Mouse (Mus musculus) heart, embryonic 10.5 days (tissue): ENCODE results near the gene Zfp618. TPM values are rescaled to one million over a fixed set of nuclear protein-coding genes. Genes with fewer than 3 reads are reported as not detected.

Source experiments
- DNase-seq: peaks from one replicate; pipeline ENCODE4 v3.0.0-alpha.2; 2017; ENCODE audit warnings: low spot score
- H3K27ac ChIP-seq: fragments of 300-500 bp; sonication (generic); 2 replicates; pipeline ENCODE4 v1.5.1; 2016; ENCODE audit warnings: mild to moderate bottlenecking
- H3K27me3 ChIP-seq: fragments of 300-500 bp; sonication (generic); 2 replicates; pipeline ENCODE4 v1.6.1; 2016; ENCODE audit warnings: mild to moderate bottlenecking; ENCODE audit not compliant: poor library complexity, insufficient read depth, severe bottlenecking
- H3K36me3 ChIP-seq: fragments of 300-500 bp; sonication (generic); 2 replicates; pipeline ENCODE4 v1.6.1; 2016; ENCODE audit warnings: mild to moderate bottlenecking, moderate library complexity
- H3K4me1 ChIP-seq: fragments of 300-500 bp; sonication (generic); 2 replicates; pipeline ENCODE4 v1.6.1; 2016; ENCODE audit warnings: mild to moderate bottlenecking
- H3K4me3 ChIP-seq: fragments of 300-500 bp; sonication (generic); 2 replicates; pipeline ENCODE4 v1.5.1; 2016; ENCODE audit warnings: mild to moderate bottlenecking, moderate library complexity
- H3K9me3 ChIP-seq: fragments of 300-500 bp; sonication (generic); 2 replicates; pipeline ENCODE4 v1.6.1; 2016; ENCODE audit warnings: mild to moderate bottlenecking, moderate library complexity
- WGBS: fragments of 180-500 bp; shearing (Covaris S2); methylation state at CpG from one replicate; pipeline ENCODE4 v1.1.7; 2016; 5-methylcytosine and 5-hydroxymethylcytosine counted together
- polyA plus RNA-seq: library from polyadenylated mRNA; unstranded; fragments of >200 nt; fragmentation: Nextera tagmentation; extraction: Ambion mirVana; gene quantifications from 2 replicates; pipeline ENCODE4 v1.2.1, GENCODE M21; 2016

Gene Zfp618
- polyA plus RNA-seq, 1 experiment from 2014 or later = 18.1 TPM

DNA sequence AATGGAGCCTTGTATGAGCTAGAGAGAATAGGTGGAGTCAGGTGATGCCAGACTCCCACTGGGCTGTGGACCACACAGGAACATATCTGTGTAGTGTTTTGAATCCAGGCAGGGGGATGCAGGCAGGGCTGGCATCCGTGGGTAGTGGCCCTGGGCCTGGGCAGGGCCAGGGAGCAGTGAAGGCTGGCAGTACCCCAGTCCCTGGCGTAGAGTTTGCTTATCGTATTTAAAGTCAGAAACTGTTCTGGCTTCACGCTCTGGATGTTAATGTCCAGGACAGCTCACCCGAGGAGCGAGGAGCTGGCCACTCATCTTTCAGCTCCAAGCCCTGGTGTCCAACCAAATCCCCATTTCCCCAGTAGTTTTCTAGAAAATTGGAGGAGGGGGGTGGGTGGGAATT, 10.2 kb downstream of the Zfp618 start:
- Histone ChIP-seq H3K27ac (no peak overlapping the region), H3K4me3 (no peak overlapping the region), H3K36me3 (no peaks in the 10 kb centered on the region), H3K4me1 (peaks cover 17% of the 10 kb centered on the region), H3K27me3 (no peaks in the 10 kb centered on the region), H3K9me3 (no peaks in the 10 kb centered on the region)
- no peak for DNase-seq
- 87% methylated on average over 6 of the region's 6 CpGs for whole genome bisulfite sequencing

DNA sequence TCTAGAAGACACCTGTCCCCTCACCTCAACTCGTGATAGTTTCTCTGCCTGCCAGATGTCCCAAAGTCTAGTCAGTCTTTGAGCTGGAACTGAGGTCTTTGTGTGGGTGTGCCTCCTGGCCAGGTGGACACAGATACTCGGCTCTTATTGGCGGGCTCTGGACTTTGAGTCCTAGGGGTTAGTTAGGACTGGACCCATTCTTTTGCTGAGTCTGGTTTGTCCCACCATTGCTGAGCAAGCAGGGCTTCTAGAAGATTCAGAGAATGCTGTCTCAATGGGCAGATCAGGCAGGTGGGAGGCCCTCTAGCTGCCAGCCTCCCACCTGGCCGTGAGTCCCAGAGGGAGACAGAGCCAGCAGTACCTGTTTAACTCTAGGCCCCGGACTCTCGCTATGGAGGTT, 12.1 kb downstream of the Zfp618 start:
- no peak overlapping the region for H3K4me3 ChIP-seq
- no peaks in the 10 kb centered on the region for H3K36me3 ChIP-seq
- 87% methylated on average over 6 of the region's 6 CpGs for WGBS
- no peak for DNase-seq
- H3K27me3 ChIP-seq = no peaks in the 10 kb centered on the region
- peaks cover 5% of the 10 kb centered on the region; the same call in 1 of the 2 replicates for H3K4me1 ChIP-seq
- no peak overlapping the region for H3K27ac ChIP-seq
- H3K9me3 ChIP-seq = no peaks in the 10 kb centered on the region

DNA sequence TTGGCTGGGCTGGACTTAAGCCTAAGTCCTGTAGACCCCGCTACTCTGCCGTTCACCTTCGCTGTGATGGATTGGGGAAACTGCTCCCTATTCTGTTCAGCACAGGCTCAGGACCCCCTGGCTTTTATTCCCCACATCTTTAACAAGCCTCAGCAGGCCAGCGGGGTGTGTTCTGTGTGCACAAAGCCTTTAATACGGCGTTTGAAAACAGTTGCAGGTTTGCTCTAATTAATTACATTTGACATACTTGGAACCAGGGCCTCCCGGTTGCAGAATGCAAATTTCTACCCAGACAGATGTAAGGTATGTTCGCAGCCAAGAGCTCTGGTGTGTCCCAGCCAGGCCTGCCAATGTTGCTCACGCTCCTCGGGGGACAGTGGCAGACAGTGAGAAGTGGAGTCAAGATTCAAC, 13.1 kb downstream of the Zfp618 start:
- Histone ChIP-seq H3K27me3 (no peaks in the 10 kb centered on the region), H3K4me1 (peaks cover 5% of the 10 kb centered on the region; the same call in 1 of the 2 replicates), H3K4me3 (no peak overlapping the region), H3K36me3 (no peaks in the 10 kb centered on the region), H3K9me3 (no peaks in the 10 kb centered on the region), H3K27ac (no peak overlapping the region)
- WGBS = 79% methylated on average over 10 of the region's 10 CpGs
- DNase-seq = peak; percentile 68

DNA sequence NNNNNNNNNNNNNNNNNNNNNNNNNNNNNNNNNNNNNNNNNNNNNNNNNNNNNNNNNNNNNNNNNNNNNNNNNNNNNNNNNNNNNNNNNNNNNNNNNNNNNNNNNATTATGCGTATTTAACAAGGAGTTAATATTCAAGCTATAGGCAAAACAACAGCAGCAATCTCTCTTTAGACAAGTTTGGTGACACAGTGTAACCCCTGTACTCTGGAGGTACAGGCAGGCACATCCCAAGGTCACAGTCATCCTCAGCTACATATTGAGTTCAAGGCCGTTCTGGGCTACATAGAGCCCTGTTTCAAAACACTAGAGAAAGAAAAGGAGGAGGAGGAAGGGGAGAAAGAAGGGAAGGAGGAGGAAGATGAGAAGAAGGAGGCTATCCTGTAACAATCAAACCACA, 16.2 kb downstream of the Zfp618 start:
- no peaks in the 10 kb centered on the region for H3K27me3 ChIP-seq
- no peak for DNase-seq
- no peak overlapping the region for H3K4me3 ChIP-seq
- WGBS = 89% methylated on average over 2 of the region's 2 CpGs
- no peaks in the 10 kb centered on the region for H3K36me3 ChIP-seq
- no peaks in the 10 kb centered on the region for H3K9me3 ChIP-seq
- H3K4me1 ChIP-seq = no peaks in the 10 kb centered on the region
- no peak overlapping the region for H3K27ac ChIP-seq

DNA sequence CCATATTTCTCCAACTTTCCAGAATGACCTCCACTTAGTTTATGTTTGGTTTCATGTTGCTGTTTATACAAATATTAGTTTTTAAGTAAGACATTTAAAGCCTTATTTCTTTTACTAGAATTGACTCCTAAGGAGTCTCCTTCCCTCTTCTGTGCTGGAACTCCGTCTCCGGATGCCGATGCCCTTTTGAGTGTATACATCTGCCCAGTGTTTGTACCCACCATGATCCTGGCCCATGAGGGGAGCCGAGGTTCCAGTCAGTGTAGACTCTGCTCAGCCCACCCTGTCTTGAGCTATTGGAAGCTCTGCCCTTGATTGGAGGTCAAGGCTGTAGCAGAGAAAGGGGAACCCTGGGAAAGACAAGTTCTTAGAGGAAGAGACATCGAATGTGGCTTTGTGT, 18.2 kb downstream of the Zfp618 start:
- DNase-seq = peak; percentile 68
- 96% methylated on average over 5 of the region's 5 CpGs for WGBS
- Histone ChIP-seq H3K4me1 (no peaks in the 10 kb centered on the region), H3K27me3 (no peaks in the 10 kb centered on the region), H3K36me3 (no peaks in the 10 kb centered on the region), H3K27ac (no peak overlapping the region), H3K4me3 (no peak overlapping the region), H3K9me3 (no peaks in the 10 kb centered on the region)

DNA sequence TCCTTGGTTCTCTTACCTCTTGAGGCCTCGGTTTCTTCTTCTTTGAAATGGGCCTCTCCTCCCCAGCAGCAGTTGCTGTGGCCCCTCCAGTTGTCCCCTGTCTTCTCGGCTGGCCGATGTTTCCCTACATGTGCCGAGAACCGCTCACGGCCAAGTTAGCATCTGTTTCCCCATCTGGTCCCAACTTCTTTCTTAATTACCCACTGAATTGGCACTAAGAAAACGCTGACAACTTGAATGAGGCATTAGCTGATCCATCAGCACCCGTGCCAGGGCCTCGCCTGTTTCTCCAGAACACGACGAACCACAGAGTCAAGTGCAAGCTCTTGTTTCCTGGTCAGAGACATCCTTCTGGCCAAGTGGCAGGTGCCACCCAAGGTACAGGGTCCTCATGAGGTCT, 26.0 kb downstream of the Zfp618 start:
- Histone ChIP-seq H3K4me1 (no peaks in the 10 kb centered on the region), H3K27me3 (no peaks in the 10 kb centered on the region), H3K9me3 (no peaks in the 10 kb centered on the region), H3K4me3 (no peak overlapping the region), H3K36me3 (no peaks in the 10 kb centered on the region), H3K27ac (no peak overlapping the region)
- WGBS = 86% methylated on average over 11 of the region's 11 CpGs
- no peak for DNase-seq

DNA sequence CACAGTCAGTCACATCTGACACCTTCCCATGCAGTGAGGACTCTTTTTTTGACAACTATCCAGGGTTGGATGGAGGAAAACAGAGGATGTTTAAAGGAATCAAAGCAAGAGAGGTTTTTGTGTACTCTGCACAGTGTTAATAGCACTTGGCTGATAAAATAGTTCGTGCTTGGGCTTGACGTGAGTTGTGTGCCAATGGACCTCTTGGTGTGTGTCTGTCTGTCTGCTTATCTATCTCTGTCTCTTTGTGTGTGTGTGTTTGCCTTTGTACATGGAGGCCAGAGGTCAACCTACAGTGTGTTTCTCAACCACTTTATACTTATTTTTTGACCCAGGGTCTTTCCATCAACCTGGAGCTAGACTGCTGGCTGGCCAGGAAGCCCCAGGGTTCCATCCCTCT, 27.8 kb downstream of the Zfp618 start:
- Histone ChIP-seq H3K27ac (no peak overlapping the region), H3K4me1 (peaks cover 16% of the 10 kb centered on the region), H3K4me3 (no peak overlapping the region), H3K36me3 (no peaks in the 10 kb centered on the region), H3K27me3 (no peaks in the 10 kb centered on the region), H3K9me3 (no peaks in the 10 kb centered on the region)
- WGBS = 39% methylated on average over 2 of the region's 2 CpGs
- DNase-seq = no peak

DNA sequence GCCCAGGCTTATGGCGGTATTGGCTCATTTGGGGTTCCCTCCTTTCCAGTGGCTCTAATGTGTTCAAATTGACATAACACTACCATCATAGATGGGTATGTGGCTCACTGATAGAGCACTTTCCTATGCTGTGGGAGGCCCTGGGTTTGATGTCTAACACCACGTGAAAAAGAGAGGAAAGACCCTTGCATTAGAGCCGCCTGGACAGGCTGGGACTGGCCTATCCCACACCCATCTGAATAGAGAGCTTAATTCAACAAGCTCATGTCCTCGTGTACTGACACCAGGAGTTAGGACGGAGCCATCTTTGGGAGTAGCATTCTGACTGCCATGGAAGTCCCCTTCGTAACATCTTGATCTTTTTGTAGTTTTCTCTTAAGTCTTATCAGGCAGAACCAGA, 32.2 kb downstream of the Zfp618 start:
- peaks cover 46% of the 10 kb centered on the region for H3K4me1 ChIP-seq
- DNase-seq = peak; percentile 67
- peak overlapping the region; percentile 84; the same call in 1 of the 2 replicates for H3K27ac ChIP-seq

DNA sequence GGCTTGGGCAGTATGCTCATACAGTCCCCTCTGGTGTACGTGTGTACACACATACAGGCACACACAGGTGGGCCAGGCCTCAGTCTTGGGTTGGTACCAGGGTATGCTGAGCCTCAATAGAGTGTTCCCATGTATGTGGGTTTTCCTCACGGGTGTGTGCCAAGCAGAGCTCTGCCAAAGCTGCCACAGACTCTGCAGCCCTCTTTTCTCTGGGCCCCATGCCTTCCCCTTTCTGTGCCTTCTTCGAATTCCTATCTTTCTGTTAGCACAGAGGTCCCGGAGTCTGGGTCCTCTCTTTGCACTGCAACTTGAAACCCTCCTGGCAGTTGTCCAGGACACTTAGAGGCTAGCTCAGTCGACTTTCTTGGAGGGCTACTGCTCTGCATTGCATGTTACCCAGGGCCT, 33.1 kb downstream of the Zfp618 start:
- 26% methylated on average over 5 of the region's 5 CpGs for WGBS
- Histone ChIP-seq H3K36me3 (no peaks in the 10 kb centered on the region), H3K27ac (peak overlapping the region; percentile 84), H3K27me3 (no peaks in the 10 kb centered on the region), H3K4me3 (peak overlapping the region; percentile 9; the same call in 1 of the 2 replicates), H3K9me3 (no peaks in the 10 kb centered on the region), H3K4me1 (peaks cover 46% of the 10 kb centered on the region)
- DNase-seq = peak; percentile 87

More for the DNA sequence above, 32.2 kb downstream of the Zfp618 start:
- no peaks in the 10 kb centered on the region for H3K9me3 ChIP-seq
- H3K36me3 ChIP-seq = no peaks in the 10 kb centered on the region
- WGBS = 85% methylated on average over 6 of the region's 6 CpGs
- no peaks in the 10 kb centered on the region for H3K27me3 ChIP-seq
- no peak overlapping the region for H3K4me3 ChIP-seq

DNA sequence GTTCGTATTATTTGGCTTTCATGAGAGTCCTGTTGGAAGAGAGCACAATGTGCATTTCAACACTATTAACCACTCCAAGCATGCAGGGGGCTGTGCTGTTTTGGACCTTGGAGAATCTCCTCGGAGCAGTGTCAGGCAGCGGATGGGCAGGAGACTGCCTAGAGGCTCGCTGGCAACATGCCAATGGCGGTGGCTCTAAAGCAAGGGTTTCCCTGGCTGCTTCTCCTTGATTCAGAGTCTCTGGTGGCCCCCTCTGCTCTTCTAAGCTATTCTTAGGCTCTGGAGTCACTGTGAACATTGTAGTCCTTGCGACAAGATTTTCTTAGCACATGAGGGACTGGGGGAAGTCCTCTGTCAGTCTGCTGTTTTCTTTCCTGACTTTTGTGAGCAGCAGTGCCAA, 33.5 kb downstream of the Zfp618 start:
- Histone ChIP-seq H3K27me3 (no peaks in the 10 kb centered on the region), H3K9me3 (no peaks in the 10 kb centered on the region), H3K4me3 (0 out of 2 replicates have a peak overlapping the region, but pooled peaks have one; percentile 9), H3K4me1 (peaks cover 46% of the 10 kb centered on the region), H3K36me3 (no peaks in the 10 kb centered on the region), H3K27ac (peak overlapping the region; percentile 84)
- peak; percentile 87 for DNase-seq
- 28% methylated on average over 6 of the region's 6 CpGs for WGBS

DNA sequence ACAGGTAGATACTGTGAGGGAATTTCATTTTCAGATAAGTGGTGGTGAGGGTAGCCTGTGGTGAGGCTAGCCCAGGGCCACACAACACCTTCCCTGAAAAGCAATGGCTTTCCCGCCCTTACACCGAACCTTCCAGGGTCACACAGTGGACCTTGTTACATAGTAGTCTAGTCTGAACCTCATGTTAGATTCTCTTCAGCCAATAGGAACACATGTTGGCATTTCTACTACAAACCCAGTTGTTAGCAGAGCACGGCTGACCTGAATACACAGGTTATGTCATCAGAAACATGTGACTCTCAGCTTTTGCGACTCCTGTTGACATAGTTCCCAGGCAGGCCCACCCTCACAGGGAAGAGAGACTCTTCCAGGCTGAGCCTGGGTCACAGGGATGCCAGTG, 33.9 kb downstream of the Zfp618 start:
- H3K9me3 ChIP-seq = no peaks in the 10 kb centered on the region
- H3K36me3 ChIP-seq = no peaks in the 10 kb centered on the region
- 0 out of 2 replicates have a peak overlapping the region, but pooled peaks have one; percentile 9 for H3K4me3 ChIP-seq
- WGBS = 73% methylated on average over 4 of the region's 4 CpGs
- no peaks in the 10 kb centered on the region for H3K27me3 ChIP-seq
- DNase-seq = peak; percentile 62
- H3K4me1 ChIP-seq = peaks cover 46% of the 10 kb centered on the region
- H3K27ac ChIP-seq = peak overlapping the region; percentile 84

DNA sequence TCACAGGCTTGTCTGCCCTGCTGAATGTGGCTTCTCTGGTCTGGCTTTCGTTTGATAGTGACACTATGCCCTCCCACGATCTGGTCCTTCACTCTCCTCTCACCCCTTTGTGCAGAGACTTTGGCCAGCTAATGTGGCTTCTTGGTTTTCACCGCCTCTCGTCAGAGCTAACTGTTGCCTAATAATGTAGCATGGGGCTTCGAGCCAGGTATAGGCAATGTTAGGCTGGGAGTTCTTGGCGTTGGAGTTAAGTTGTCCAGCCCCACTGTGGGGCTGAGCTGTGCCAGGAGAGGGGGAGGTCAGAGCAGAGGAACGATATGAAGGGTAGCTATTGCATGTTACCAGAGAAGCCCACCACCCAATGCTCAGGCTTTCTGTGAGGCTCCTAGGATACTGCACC, 34.5 kb downstream of the Zfp618 start:
- Histone ChIP-seq H3K36me3 (no peaks in the 10 kb centered on the region), H3K27me3 (no peaks in the 10 kb centered on the region), H3K9me3 (no peaks in the 10 kb centered on the region), H3K4me3 (no peak overlapping the region), H3K4me1 (peaks cover 46% of the 10 kb centered on the region), H3K27ac (peak overlapping the region; percentile 84; the same call in 1 of the 2 replicates)
- DNase-seq = peak; percentile 56
- 72% methylated on average over 7 of the region's 7 CpGs for WGBS

DNA sequence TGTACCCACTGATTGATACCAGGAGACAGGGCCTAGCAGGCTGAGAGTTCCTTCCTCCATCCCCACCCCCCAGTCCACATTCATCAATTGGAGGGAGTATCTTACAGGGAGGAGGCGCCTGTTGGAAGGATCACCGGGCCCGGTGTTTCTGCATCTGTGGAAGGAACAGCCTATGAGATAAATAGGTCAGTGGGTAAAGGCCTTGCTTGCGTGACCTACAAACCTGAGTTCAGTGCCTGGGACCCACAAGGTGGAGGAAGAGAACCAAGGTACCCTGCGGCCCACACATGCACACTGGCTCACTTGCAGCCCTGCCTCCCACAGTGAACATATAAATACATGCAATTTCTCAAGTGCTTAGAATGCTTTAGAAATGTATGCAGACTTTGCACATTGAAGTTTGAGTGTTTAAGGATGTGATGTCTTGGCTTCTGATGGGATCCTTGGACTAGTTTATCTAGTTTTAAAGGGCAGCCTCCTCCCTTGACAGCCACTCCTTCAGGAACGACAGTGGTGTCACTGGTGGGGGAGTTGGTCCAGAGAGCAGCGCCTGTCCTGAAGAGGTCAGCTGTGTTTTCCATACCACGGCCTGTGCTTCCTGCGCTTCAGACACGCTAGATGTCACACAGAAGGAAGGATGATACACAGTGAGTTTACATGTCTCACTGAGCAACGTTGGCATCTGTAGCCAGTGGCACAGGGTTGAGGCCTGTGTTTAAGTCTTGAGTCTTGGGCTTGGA, 35.1 kb downstream of the Zfp618 start:
- WGBS = 76% methylated on average over 11 of the region's 11 CpGs
- no peaks in the 10 kb centered on the region for H3K27me3 ChIP-seq
- H3K4me3 ChIP-seq = no peak overlapping the region
- no peaks in the 10 kb centered on the region for H3K36me3 ChIP-seq
- H3K9me3 ChIP-seq = no peaks in the 10 kb centered on the region
- peaks cover 52% of the 10 kb centered on the region for H3K4me1 ChIP-seq
- DNase-seq = peak; percentile 73
- H3K27ac ChIP-seq = peak overlapping the region; percentile 84; the same call in 1 of the 2 replicates
